Mouse (Mus musculus): ENCODE data around the gene Snx29. TPM values are rescaled to one million over a fixed set of nuclear protein-coding genes. Genes with fewer than 3 reads are reported as not detected.
"Not testable (repeated sequence)": the region's sequence is repeated elsewhere in the genome, so short reads cannot be mapped to it uniquely, and the experiment has no call there.

Snx29 gene
- polyA plus RNA-seq, 1 experiment from 2014 or later = 13.2 TPM

- Histone ChIP-seq H3K4me3 (no peak overlapping the region), H3K9ac (no peak overlapping the region), H3K9me3 (no peaks in the 10 kb centered on the region), H3K36me3 (peaks cover 5% of the 10 kb centered on the region; the same call in 1 of the 2 replicates), H3K4me1 (peaks cover 4% of the 10 kb centered on the region; the same call in 1 of the 2 replicates), H3K4me2 (no peak overlapping the region), H3K27ac (no peak overlapping the region), H3K27me3 (no peaks in the 10 kb centered on the region)
- WGBS = 81% methylated on average over 3 of the region's 3 CpGs
- no peak for ATAC-seq (ENCODE audit: insufficient number of reproducible peaks, low FRiP score, low TSS enrichment, low read depth)
These were observed 244.9 kb downstream of the Snx29 start for GRCm38 (mm10) chr16:11567594-11567993.

DNA sequence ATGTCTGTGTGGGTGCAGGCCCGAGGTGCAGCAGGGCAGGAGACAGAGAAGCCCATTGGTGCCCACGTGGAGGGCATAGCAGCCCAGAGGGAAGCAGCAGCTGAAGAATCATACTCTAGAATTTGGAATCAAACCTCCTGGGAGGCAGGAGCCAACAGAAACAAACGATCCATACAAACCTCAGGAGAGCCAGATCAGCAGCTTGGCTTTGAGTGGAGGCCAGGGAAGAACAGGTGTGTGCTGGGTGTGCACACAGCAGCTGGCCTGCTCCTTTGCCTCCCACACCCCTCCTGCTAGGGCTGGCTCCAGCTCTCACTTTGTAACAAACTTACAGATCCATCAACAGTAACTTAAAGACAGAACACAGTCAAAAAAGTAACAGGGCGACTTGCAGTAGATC lies 245.4 kb downstream of the Snx29 start:
- no peaks in the 10 kb centered on the region for H3K27me3 ChIP-seq
- 0 out of 2 replicates have a peak, but pooled peaks have one; percentile 44 for ATAC-seq (ENCODE audit: insufficient number of reproducible peaks, low FRiP score, low TSS enrichment, low read depth)
- H3K4me1 ChIP-seq = peaks cover 4% of the 10 kb centered on the region; the same call in 1 of the 2 replicates
- no peak overlapping the region for H3K4me3 ChIP-seq
- peaks cover 5% of the 10 kb centered on the region; the same call in 1 of the 2 replicates for H3K36me3 ChIP-seq
- no peak overlapping the region for H3K4me2 ChIP-seq
- WGBS = 66% methylated on average over 4 of the region's 4 CpGs
- no peak overlapping the region for H3K9ac ChIP-seq
- H3K9me3 ChIP-seq = no peaks in the 10 kb centered on the region
- no peak overlapping the region for H3K27ac ChIP-seq

DNA sequence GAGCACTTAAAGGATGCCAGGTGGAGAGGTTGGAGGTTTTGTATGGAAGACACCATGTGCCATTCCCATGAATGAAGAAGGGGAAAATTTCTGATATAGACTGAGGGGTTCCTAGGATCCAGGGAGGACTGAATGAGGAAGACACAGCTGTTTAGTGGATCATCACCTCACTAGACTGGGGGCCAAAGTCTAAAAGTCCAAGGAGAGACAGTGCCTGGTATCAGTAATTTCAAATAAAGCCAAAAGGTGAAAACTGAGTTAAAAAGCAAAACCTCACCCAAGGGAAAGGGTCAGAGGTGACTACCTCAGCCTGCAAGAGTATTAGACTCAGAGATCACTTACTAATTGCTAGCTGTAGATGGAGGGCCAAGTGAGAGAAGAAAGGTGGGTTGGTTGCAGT lies 245.9 kb downstream of the Snx29 start:
- ATAC-seq (ENCODE audit: insufficient number of reproducible peaks, low FRiP score, low TSS enrichment, low read depth) = no peak
- Histone ChIP-seq H3K4me2 (no peak overlapping the region), H3K4me3 (no peak overlapping the region), H3K27ac (no peak overlapping the region), H3K9me3 (no peaks in the 10 kb centered on the region), H3K9ac (no peak overlapping the region), H3K27me3 (no peaks in the 10 kb centered on the region), H3K4me1 (peaks cover 3% of the 10 kb centered on the region; the same call in 1 of the 2 replicates), H3K36me3 (peaks cover 5% of the 10 kb centered on the region; the same call in 1 of the 2 replicates)

DNA sequence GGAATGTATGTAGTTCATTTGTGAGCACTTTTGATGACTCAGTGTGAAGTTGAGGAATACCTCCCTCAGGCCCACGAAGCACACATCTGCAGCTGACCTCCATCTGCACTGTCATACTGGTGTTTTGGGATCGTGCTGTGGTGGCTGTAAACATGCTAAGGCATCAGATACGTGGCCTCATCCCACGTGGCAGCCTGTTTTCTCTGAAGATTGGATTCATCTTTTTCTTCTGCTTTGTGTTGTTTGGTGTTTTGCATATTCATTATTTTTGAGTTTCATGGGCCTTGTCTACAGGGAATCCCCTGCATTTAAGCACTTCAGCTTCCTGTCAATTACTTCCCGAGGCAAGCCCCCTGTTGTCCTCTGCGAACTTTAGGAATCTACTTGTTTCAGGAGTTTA lies 246.4 kb downstream of the Snx29 start:
- peaks cover 5% of the 10 kb centered on the region; the same call in 1 of the 2 replicates for H3K36me3 ChIP-seq
- no peaks in the 10 kb centered on the region; the same call in 1 of the 2 replicates for H3K4me1 ChIP-seq
- H3K4me2 ChIP-seq = no peak overlapping the region
- H3K4me3 ChIP-seq = no peak overlapping the region
- no peak overlapping the region for H3K27ac ChIP-seq
- no peak overlapping the region for H3K9ac ChIP-seq
- H3K27me3 ChIP-seq = no peaks in the 10 kb centered on the region
- no peaks in the 10 kb centered on the region for H3K9me3 ChIP-seq
- 60% methylated on average over 6 of the region's 6 CpGs for WGBS
- no peak for ATAC-seq (ENCODE audit: insufficient number of reproducible peaks, low FRiP score, low TSS enrichment, low read depth)

GRCm38 (mm10) chr16:11570072-11570471 lies 247.4 kb downstream of the Snx29 start:
- Histone ChIP-seq H3K27me3 (no peaks in the 10 kb centered on the region), H3K4me1 (no peaks in the 10 kb centered on the region), H3K4me3 (no peak overlapping the region), H3K9ac (no peak overlapping the region), H3K27ac (no peak overlapping the region), H3K36me3 (peaks cover 5% of the 10 kb centered on the region; the same call in 1 of the 2 replicates), H3K4me2 (no peak overlapping the region), H3K9me3 (no peaks in the 10 kb centered on the region)
- ATAC-seq (ENCODE audit: insufficient number of reproducible peaks, low FRiP score, low TSS enrichment, low read depth) = no peak
- WGBS = 56% methylated on average over 2 of the region's 2 CpGs

- H3K4me1 ChIP-seq = no peaks in the 10 kb centered on the region
- no peaks in the 10 kb centered on the region for H3K9me3 ChIP-seq
- no peak overlapping the region for H3K4me3 ChIP-seq
- H3K4me2 ChIP-seq = no peak overlapping the region
- H3K9ac ChIP-seq = no peak overlapping the region
- ATAC-seq (ENCODE audit: insufficient number of reproducible peaks, low FRiP score, low TSS enrichment, low read depth) = no peak
- 75% methylated on average over 3 of the region's 3 CpGs for WGBS
- H3K27me3 ChIP-seq = no peaks in the 10 kb centered on the region
- no peak overlapping the region for H3K27ac ChIP-seq
- peaks cover 5% of the 10 kb centered on the region; the same call in 1 of the 2 replicates for H3K36me3 ChIP-seq
These were observed 251.8 kb downstream of the Snx29 start for GRCm38 (mm10) chr16:11574517-11574916.

GRCm38 (mm10) chr16:11575733-11576132 lies 253.0 kb downstream of the Snx29 start:
- 56% methylated on average over 3 of the region's 3 CpGs for WGBS
- not testable (repeated sequence) for H3K9ac ChIP-seq; H3K4me2 ChIP-seq; H3K4me1 ChIP-seq; H3K36me3 ChIP-seq; H3K9me3 ChIP-seq; ATAC-seq (ENCODE audit: insufficient number of reproducible peaks, low FRiP score, low TSS enrichment, low read depth); H3K27ac ChIP-seq; H3K27me3 ChIP-seq; H3K4me3 ChIP-seq

DNA sequence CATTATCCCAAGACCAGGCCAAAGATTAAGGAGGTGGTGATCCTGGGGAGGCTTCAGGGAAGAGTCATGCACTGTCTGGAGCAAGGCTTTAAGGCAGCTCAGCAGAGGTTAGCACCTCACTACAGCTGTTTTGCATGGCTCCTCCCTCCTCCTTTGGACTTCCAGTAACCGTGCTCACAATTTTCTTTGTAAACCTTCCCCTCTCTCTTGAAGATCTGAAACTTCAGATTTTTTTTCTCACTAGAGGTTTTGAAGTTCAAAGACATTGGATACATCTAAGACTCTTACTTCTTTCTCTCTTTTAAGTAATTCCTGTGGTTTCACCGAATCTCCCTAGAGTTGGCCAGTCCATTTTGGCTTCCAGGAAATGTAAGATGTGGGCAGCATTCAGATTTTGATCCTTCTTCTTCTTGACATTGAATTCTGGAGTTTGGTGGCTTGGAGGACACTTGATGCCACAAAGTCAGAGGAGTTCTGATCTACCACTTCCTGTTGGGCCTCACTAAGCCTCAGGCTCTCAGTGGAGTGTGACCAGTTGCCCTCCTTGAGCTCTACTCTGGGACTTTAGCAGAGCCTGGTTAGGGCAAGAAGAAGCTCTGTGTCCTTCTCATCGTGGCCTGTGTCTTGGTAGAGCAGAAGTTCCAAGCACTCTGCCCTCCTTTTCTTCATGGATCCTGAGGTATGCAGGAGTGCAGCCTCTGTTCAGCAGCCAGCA lies 255.0 kb downstream of the Snx29 start:
- WGBS = 68% methylated on average over 3 of the region's 3 CpGs
- no peaks in the 10 kb centered on the region for H3K4me1 ChIP-seq
- ATAC-seq (ENCODE audit: insufficient number of reproducible peaks, low FRiP score, low TSS enrichment, low read depth) = no peak
- H3K27me3 ChIP-seq = no peaks in the 10 kb centered on the region
- no peaks in the 10 kb centered on the region for H3K36me3 ChIP-seq
- H3K27ac ChIP-seq = no peak overlapping the region
- H3K4me3 ChIP-seq = no peak overlapping the region
- no peak overlapping the region for H3K4me2 ChIP-seq
- no peaks in the 10 kb centered on the region for H3K9me3 ChIP-seq
- H3K9ac ChIP-seq = no peak overlapping the region

GRCm38 (mm10) chr16:11579676-11580098 lies 257.0 kb downstream of the Snx29 start:
- H3K9me3 ChIP-seq = no peaks in the 10 kb centered on the region
- no peak overlapping the region for H3K4me2 ChIP-seq
- H3K4me1 ChIP-seq = no peaks in the 10 kb centered on the region
- WGBS = 48% methylated on average over 4 of the region's 4 CpGs
- H3K9ac ChIP-seq = no peak overlapping the region
- no peaks in the 10 kb centered on the region for H3K27me3 ChIP-seq
- ATAC-seq (ENCODE audit: insufficient number of reproducible peaks, low FRiP score, low TSS enrichment, low read depth) = peak; percentile 53; the same call in 1 of the 2 replicates
- H3K36me3 ChIP-seq = no peaks in the 10 kb centered on the region
- H3K27ac ChIP-seq = no peak overlapping the region
- no peak overlapping the region for H3K4me3 ChIP-seq

GRCm38 (mm10) chr16:11583941-11584639 lies 261.4 kb downstream of the Snx29 start:
- H3K27me3 ChIP-seq = no peaks in the 10 kb centered on the region

GRCm38 (mm10) chr16:11588689-11589088 lies 266.0 kb downstream of the Snx29 start:
- Histone ChIP-seq H3K27ac (no peak overlapping the region), H3K4me1 (no peaks in the 10 kb centered on the region), H3K9ac (no peak overlapping the region), H3K4me2 (no peak overlapping the region), H3K36me3 (0 out of 2 replicates have a peak, but pooled peaks cover 3% of the 10 kb centered on the region), H3K4me3 (no peak overlapping the region), H3K9me3 (no peaks in the 10 kb centered on the region), H3K27me3 (no peaks in the 10 kb centered on the region)
- ATAC-seq (ENCODE audit: insufficient number of reproducible peaks, low FRiP score, low TSS enrichment, low read depth) = no peak

More at GRCm38 (mm10) chr16:11583941-11584639, 261.4 kb downstream of the Snx29 start:
- WGBS = 82% methylated on average over 8 of the region's 8 CpGs
- no peaks in the 10 kb centered on the region for H3K4me1 ChIP-seq
- H3K9ac ChIP-seq = no peak overlapping the region
- H3K4me3 ChIP-seq = no peak overlapping the region
- no peak overlapping the region for H3K4me2 ChIP-seq
- H3K27ac ChIP-seq = no peak overlapping the region
- 0 out of 2 replicates have a peak, but pooled peaks cover 3% of the 10 kb centered on the region for H3K36me3 ChIP-seq
- no peaks in the 10 kb centered on the region for H3K9me3 ChIP-seq
- ATAC-seq (ENCODE audit: insufficient number of reproducible peaks, low FRiP score, low TSS enrichment, low read depth) = no peak

- 57% methylated on average over 2 of the region's 2 CpGs for WGBS
- Histone ChIP-seq H3K9me3 (no peaks in the 10 kb centered on the region), H3K4me3 (no peak overlapping the region), H3K27me3 (no peaks in the 10 kb centered on the region), H3K27ac (no peak overlapping the region), H3K4me1 (no peaks in the 10 kb centered on the region), H3K36me3 (0 out of 2 replicates have a peak, but pooled peaks cover 3% of the 10 kb centered on the region), H3K4me2 (no peak overlapping the region), H3K9ac (no peak overlapping the region)
- no peak for ATAC-seq (ENCODE audit: insufficient number of reproducible peaks, low FRiP score, low TSS enrichment, low read depth)
These were observed 266.6 kb downstream of the Snx29 start for GRCm38 (mm10) chr16:11589336-11589735.

All from limb, embryonic 15.5 days (tissue).